Mouse (Mus musculus) cerebellum, adult 18-20 months (tissue): ENCODE results near the gene Cic.
"Not testable (repeated sequence)": the region's sequence is repeated elsewhere in the genome, so short reads cannot be mapped to it uniquely, and the experiment has no call there.

Experiments used
- DNase-seq, 2 experiments: peaks; one replicate each; pipeline ENCODE4 v3.0.0; 2021

Cic gene

DNA sequence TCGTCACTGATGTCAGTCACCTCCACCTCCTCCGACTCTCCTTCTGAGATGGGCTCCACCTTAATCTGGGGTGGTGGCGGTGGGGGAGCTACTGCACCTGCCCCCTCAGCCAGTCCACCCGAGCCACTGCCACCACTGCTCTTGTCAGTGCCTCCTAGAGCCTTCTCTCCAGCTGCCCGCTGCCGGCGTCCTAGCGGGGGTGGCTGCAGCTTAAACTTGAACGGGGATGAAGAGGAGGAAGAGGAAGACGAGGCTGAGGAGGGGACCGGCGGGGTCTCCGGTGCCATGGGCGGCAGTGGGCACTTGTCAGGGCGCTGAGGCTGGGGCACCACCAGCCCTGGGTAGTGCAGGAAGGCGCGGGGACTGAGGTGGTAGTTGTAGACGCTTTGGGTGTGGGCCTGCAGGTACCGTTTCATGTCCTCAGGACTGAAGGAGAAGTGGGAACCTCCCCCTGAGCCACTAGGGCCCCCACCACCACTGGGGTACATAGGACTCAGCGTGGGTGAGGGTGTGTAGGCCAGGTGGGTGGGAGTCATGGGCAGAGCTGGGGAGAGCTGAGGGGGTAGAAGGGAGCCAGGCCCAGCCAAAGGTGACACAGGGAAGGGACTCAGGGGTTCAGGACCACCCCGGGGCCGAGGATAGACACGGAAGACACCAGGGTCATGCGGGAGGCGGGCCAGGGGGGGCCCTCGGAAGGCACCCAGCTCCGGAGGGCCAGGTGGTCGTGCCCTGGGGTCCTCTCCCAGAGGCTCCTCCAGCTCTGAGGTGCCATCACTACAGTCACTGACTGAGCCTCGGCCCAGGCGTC is 22.7 kb upstream of the Cic start:
- DNase-seq = no peak

DNA sequence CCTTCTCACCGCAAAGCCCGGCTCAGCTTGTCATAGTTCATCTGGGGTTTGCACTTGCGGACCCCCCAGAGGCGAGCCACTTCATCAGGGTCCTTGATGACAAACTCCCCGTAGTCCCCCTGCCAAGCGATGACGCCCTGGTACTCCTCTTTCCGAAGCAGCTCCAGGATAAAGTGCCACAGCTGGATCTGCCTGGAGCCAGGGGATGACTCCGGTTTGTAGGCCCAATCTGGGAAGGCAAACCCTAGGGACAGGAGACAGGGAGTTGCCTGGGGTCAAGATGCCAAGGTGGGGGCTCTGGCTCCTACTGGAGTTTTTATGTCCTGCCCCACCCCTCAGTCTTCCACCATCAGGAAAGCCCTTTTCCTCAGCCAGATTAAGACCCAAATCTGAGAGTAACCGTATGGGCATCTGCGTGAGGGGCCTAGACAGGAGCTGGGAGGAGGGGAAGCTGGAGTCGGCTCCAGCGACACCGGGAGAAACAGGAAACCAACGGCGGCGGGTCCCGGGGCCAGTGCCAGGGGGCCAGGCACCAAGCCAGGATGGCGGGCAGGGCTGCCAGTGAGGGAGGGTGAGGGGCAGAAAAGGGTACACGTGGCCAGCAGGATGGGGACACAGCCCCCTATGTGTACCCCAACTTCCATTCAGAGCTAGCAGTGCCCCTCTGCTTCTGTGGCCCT is 21.3 kb upstream of the Cic start:
- DNase-seq = peak in 1 of 2 experiments; percentile 54

DNA sequence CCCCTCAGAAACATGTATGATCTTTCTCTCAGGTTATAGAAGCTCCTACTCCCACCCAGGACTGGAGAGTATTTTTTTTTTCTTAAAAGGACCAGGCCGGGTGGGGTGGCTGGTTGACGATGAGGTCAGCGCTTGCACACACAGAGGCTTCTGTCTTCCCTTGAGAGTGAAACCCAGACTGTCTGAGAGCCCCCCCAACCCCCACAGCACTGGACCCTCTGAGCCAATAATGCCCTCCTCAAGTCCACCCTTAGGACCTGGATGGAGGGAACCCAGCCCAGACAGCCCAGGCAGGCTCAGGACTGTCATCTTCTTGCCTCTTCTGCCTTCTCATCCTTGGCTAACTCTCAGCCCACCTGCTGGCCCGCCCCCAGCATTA is 20.8 kb upstream of the Cic start:
- no peak for DNase-seq

DNA sequence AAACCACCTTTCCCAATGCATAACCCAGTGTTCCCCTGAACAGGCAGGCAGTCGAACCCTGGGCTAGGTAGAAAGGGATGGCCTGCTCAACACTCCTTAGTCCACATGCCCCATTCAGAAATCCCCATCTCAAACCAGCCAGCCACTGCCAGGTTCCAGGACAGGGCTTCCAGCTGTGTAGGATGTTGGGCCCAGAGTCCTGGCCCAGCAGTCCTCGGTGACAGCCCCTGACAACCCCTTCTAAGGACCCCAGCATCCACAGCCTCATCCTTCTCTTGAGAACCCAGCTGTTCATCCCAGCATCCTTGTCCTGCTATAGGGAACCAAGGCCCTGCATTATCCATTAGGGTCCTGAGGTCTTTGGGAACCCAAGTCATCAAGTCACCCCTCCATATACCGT is 20.0 kb upstream of the Cic start:
- no peak for DNase-seq

DNA sequence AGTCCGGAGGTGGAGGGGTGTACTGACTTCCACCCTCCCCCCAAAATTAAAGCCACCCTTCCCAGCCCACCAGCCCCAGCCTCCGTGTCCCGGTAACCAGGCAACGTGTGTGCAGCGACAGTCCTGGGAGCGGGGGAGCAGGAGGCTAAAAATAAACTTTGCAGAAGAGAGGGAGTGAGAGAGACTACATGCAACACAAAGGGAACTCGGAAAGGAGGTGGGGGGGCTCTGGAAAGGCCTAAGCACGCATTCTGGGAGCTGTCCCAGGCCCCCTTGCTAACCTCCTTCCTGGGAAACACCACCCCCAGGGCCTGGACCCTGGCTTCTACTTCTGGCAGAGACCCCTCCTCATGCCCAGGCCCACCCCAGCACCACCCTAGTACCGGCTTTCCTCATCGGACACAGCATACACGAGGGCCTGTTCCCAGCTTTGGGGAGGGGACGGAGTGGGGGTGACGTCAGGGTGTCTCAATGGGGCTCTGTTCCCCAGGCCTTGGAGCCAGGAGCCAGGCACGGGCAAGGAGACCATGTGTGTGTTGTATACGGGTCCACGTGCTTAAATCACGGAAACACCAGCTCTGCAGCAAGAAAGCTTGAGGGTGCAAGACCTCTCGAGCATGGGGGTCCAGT is 19.4 kb upstream of the Cic start:
- peak; percentile 51 to 52 for DNase-seq

DNA sequence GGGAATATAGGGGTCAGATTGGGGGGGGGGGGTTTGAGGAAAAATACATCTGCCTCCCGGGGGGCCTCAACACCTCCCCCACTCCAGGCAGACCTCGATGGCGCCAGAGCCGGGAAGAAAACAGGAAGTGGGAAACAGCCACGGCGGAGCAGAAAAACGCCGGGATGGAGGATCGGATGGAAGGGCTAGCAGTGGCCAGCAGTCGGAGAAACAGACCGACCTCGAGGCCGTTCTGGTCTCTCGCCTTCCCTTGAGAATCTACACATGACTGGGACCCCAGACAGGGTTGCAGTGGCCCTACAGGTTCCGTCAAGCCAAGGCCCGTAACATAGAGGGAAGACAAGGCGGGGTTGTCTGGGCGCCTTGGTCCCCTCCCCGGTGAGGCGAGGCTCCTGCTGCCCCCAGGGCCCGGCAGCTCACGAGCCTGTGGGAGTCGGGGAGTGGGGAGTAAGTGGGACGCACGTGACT is 18.6 kb upstream of the Cic start:
- DNase-seq = no peak

DNA sequence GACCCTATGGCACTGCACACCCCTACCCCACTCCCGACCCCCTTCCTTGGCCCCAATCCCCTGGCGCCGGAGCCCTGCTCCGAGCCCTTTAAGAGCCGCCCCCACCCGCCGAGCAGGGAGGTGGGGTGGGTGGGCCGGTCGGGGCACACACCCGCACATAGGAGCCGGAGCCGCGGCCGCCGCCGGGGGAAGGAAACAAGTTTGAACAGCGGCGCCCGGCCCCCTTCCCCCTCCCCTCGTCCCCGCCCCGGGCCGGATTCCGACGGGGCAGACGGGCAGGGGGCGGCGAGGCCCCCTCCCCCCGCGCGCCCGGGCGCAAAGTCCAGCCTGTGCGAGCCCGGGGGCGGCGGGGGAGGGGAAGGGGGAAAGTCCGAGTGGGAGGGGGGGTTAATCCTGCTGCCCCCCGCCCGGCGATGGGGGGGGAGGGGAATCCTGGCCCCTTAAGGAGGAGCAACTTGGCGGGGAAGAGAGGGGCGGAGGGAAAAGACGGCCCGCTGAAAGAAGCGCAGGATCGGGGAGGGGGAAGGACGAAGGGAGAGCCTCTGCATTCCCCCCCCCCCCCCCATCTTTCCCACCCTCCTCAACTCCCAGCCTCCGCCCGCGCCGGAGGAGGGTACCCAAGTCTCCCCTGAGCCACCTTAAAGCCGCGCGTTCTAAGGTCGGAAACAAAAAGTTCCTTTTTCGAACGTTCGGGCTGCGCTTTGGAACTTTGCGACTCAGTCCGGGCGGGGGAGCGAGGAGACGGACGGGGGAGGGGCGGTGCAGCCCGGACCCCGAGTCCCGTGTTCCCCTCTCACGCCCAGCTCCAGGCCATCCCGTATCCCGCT is 18.0 kb upstream of the Cic start:
- DNase-seq = peak; percentile 56 to 68

DNA sequence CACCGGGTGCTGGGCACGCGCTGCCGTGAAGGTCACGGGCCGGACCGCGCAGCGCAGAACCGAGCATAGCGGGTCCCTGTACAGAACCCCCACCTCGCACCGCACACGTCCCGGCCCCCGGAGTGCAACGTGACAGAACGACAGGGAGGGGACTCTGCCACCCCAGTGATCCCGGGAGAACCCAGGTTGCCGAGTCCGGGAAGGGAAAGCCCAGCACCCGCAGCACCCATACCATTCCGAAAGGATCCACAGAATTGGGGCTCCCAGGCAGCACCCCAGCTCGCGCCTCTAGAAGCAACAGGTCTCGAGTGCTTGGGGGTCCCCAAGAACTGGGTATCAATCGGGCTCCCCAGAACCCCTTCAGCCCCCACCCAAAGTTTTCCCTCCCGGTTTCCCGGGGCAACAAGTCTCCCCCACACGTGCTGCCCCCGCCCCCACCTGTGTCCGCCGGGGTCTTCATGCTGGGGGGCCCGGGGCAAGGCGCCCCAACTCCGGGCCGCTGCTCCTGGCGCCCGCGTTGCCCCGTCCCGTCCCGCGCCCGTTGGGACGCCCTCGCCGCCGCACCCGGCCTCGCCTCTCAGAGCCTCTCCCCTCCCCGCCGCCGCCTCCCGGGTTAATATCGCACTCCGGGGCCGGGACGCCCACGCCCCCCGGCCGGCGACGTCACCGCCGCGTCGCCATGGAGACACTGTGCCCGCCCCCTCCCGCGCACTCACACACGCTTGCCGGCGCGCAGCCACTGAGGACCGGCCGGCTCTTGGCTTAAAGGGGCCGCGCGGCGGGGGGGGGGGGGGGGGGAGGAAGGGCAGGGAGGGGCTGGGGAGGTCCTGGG is 17.1 kb upstream of the Cic start, which contains the start of gene Erf:
Erf (minus strand) TSS at position 621 of the 832 bp plus-strand sequence.
- DNase-seq = peak; percentile 85 to 94

DNA sequence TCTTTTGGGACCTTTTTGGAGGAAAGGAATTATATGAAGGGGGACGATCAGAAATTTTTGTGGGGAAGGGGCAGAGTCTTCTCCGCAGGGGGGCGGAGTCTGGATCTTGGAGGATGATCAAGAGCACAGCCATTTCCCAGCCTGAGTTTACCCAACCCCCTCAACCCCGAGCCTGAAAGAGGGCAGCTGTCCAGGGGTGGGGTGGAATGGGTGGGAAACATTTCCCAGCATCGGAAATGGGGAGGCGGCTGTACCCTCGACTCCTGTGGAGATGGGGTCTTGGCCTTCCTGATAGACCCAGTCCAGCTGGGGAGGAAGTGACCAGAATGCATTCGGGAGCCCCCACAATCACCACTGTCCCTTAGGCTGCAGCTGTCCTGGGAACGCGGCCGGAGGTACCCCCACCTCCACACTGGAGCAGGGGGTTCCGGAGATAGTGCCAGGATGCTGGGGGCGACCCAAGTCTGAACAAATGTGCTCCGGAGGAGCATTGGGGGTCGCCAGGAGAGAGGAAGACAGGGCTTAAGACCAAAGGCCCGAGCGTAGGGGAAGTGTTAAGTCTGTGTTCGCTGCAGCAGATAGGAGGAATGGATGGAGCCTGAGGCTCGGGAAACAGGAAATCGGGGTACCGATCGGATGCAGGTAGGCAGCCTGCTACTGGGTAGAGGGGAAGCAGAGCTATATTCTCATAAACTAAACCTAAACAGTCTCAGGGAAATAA is 16.3 kb upstream of the Cic start:
- DNase-seq = peak; percentile 49 to 68

DNA sequence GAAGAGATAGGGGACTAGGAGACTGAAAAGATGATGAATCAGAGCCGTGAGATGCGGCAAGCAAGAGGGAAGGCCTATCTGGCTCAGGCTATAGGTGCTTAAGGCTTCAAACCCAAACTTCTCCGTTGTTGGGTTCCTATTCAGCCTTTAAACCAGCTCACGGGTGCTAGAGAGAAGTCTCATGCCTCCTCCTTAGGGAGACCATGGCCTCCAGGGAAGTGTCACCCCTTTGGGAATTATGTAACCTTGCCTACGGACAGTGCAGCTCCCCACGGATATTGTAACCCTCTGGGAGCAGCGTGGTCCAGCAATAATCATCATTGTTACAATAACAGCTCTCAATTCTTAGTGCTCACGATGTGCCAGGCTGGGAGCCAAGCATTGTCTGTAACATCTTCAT is 15.7 kb upstream of the Cic start:
- DNase-seq = peak; percentile 31 to 56

DNA sequence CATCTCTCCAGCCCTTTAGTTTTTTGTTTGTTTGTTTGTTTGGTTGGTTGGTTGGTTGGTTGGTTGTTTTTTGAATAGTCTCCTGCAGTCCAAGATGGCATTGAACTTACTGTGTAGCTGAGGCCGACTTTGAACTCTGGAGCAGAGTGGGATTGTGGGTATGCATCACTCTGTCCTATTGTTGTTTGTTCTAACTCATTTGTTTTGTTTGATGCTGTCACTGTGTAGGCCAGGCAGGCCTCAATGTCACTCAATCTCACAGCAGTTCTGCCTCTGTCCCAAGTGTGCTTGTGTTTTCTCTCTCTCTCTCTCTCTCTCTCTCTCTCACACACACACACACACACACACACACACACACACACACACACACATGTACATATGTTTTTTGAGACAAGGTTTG is 5.6 kb upstream of the Cic start:
- DNase-seq = no peak

DNA sequence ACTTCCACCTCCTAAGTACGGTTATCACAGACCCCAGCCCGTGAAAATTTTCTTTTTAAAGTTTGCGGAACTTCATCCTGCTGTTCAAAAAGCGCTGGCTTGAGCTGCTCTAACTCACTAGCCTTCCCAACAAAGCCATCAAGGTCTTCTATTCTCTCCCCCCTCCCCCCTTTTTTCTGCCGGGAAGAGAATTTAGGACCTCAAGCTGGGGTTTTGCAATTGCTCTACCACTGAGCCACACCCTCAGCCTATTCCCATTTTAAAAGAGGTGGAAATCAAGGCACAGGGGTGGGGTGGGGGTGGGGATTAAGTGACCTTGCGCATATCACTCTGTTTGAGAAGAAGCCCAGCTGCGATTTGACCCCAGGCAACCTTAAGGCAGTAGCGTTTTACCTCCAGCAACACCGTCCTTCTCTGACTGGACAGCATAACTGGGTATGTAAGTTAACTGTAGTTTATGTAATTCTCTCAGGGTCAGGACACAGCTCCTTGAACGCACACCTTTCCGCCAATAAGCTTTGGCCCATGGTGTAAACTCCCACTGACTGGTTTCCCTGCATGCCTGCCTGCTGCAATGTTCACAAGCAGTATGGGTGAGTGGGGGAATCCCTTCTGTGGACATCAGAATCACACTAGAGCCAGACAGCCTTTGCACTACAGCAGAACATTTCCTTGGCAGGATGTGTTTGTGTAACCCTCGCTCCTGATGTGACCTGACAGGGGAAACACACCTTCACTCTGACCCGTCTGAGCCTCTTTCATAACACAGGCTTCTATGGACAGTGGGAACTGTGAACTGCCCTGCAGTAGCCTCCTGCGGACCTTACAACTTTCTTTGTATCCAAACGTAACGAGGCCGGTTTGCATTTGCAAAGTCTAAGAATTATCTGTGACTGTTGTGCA is 3.3 kb upstream of the Cic start:
- no peak for DNase-seq

DNA sequence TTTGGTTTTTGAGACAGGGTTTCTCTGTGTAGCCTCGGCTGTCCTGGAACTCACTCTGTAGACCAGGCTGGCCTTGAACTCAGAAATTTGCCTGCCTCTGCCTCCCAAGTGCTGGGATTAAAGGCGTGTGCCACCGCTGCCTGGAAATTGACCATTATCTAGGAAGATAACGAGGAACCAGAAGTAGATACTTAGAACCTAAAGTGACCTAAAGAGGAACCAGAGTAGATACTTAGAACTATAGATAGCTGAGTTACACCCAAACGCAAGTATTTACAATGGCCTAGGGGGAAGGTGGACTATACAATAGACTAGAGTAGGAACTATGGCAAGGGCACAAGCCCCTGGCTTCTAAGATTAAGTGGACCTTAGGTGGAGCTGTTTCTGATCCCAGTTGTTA is 1.8 kb upstream of the Cic start:
- DNase-seq = not testable (repeated sequence)

DNA sequence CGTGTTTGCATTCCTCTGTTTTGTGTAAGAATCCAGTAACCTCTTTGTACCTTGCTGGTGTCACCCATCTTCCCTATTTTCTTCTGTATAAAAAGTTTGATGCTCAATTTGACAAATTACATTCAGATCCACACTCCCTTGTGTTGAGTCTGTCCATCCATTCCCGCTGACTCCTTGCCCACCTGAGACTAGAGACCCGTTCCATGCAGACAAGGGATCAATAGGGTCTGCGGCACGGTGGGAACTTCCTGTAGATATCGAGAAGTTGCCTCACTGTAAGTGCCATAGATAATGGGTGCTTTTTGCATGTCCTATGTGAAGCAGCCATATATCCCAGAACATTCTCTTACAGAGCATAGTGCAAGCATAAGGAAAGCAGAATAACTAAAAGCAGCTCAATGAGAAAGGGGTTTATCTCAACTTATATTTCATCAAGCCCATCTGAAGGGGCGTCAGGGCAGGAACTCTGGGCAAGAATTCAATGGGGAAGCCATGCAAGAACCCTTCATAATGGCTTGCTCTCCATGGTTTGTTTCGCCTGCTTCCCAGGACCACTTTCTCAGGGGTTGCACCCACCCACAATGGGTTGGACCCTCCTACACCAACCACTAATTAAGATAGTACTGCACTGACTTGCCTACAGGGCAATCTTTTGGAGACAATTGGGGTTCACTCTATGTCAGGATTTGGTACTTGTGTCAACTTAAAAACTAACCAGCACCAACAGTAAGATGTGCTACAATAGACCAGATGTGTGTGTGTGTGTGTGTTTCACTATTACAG is 1.1 kb upstream of the Cic start:
- DNase-seq = peak in 1 of 2 experiments; percentile 20

DNA sequence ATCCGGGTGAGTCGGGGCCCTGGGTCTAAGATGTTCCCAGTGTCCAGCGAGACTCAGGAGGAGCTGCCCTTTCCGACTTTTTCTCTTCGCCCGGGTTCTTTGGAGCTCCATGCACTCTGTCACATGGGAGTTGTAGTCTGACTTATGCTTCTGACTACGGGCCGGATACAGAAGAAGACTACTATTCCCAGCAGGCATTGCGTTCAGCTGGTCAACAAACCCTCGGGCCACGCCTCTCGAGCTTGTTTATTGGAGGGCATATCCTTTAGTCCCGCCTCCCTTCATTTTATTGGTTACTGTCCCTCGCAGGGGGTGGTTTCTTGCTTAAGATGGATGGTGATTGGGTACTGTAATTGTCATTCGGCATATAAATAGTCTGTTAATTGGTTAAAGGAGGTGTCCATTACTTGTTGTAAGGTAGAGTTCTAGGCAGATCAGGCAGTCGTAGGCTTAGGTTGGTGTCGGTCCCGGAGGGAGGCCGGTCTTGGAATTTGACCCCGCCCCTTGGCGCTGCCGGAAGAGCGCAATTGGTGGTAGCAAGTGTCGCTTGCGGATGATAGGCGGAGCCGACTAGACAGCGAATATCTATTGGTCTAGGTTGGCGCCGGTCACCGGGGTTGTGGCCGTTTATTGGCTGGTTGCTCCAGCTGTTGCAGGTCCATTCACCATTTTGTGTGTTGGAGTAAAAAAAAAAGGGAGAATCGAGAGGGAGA is 403 bp downstream of the Cic start:
- DNase-seq = peak; percentile 99 to 100

DNA sequence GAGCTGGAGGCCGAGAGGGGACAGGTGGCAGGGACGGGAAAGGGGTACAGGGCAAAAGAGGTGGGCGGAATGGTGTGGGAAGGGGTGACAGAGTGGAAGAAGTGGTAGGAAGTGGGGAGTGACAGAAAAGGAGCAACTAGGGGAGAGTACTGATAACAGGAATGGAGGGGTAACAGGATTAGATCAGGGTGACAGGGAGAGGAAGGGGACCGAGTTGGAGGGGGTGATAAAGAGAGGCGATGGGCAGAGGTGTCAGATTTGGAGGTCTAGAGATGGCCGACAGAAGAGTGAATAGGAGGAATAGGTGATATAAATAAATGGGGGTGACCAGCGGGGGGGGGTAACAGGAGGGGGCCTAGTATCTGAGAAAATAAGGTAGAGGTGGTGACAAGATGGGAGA is 1.1 kb downstream of the Cic start:
- DNase-seq = no peak

DNA sequence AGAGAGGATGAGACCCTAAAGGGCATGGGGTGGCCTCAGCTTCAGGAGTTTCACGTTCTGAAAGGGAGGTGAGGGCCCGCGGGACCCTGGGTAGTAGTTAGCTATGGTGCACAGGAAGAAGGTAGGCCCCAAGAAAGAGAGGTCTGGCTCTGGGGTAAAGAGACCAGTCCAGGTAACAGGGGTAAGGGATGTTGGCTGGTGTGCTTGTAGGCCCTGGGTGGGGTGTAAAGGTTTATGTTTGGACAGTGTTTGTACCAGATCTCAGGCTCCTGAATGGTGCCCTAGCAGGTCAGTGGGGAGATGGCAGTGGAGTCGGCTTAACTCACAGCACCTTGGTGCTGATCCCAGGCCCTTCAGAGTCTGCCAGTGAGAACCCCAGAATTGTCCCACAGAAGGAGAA is 1.5 kb downstream of the Cic start:
- DNase-seq = peak in 1 of 2 experiments; percentile 39

DNA sequence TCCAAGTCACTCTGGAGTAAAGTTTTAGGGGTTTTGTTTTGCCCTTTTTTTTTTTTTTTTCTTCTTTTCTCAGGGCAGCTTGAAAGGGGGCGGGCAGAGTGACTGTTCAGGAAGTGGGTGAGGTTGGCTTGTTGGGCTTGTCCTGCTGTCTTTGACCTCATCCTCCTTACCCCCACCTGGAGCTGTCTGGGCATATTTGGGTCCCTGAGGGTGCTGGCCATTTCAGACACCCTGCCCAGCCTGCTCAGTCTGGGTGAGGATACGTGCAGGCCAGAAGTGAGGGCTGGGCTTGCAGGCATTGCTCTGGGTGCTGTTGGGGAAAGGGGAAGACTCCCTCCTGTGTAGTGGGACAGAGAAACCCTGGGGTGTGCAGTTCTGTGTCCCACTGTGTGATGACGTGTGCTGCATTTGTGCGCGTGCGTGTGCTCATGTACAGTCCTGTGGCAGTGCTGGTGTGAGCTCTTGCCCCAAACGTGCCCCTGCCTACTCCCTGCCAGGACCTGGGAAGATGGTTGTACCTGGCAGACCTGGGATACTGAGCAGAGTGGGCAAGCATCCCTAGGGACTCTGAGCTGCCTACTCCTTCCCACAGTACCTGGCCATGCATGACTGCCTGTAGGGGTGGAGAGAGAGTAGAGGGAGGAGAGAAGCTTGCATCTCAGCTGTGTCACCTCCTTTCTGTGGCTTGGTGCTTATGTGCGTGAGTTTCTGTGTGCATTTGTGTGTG is 2.2 kb downstream of the Cic start:
- peak; percentile 18 to 26 for DNase-seq
